Mouse (Mus musculus): ENCODE measurements at regions not wholly inside any gene's neighbourhood (a gene's known extent, or its start where the extent isn't known, plus 50 kb on each side); places are given as distances from the start of the nearest gene placed in this dataset.

GRCm38 (mm10) chr10:99400076-99400475 is 137.0 kb downstream of the Dusp6 start:
- TF ChIP-seq POLR2A (IDR thresholded peaks at IDR 0.05; ENCODE audit: low read depth, low read length), result no peak
- no peak for TF ChIP-seq CTCF (IDR thresholded peaks at IDR 0.05; ENCODE audit: borderline replicate concordance, insufficient read depth, low read length)
